In genomic region chr2:121359461-121359860, GRCm38 (mm10) we compare ENCODE assay signal across 16 mouse cellular contexts. TPM values are rescaled to one million over a fixed set of nuclear protein-coding genes. Genes with fewer than 3 reads are reported as not detected.
A peak's percentile ranks its signal among the peaks of the same experiment; 100 is the strongest.
DNase-seq lines count a peak whose midpoint lies in the region; ATAC-seq lines count a peak whose summit lies in the region.
"Had no signal": no experiment of that assay in that cellular context is flagged by ENCODE, and none has a peak within 500 bp of the region (broad histone marks: within the 10 kb centered on the region; RNA-seq: fewer than 3 reads in every experiment).

No protein-coding gene starts in this region.

- 48% methylated on average over 4 of the region's 4 CpGs for WGBS in midbrain, embryonic 16.5 days

- peaks cover 10% of the 10 kb centered on the region; the same call in 1 of the 2 replicates for H3K27me3 ChIP-seq in midbrain, embryonic 16.5 days (ENCODE audit: control insufficient read depth, insufficient read depth, low read depth, low read length)

- peaks cover 5% of the 10 kb centered on the region for H3K36me3 ChIP-seq in midbrain, embryonic 16.5 days (ENCODE audit: control insufficient read depth, insufficient read depth, low read length)
- H3K36me3 ChIP-seq: embryonic facial prominence, embryonic 15.5 days; limb, embryonic 12.5 days had no signal

- no peaks in the 10 kb centered on the region for H3K9me3 ChIP-seq in midbrain, embryonic 16.5 days (replicated peaks; ENCODE audit: control insufficient read depth, low read length, poor library complexity, severe bottlenecking)
- H3K9me3 ChIP-seq: embryonic facial prominence, embryonic 15.5 days; limb, embryonic 12.5 days had no signal

- no peak overlapping the region for H3K27ac ChIP-seq in midbrain, embryonic 16.5 days (ENCODE audit: low read length)
- H3K27ac ChIP-seq: embryonic facial prominence, embryonic 15.5 days; limb, embryonic 12.5 days had no signal

- H3K4me1 ChIP-seq in midbrain, embryonic 16.5 days (ENCODE audit: control insufficient read depth, insufficient read depth, low read length): peaks cover 15% of the 10 kb centered on the region

- H3K9ac ChIP-seq in midbrain, embryonic 16.5 days (ENCODE audit: low read depth, low read length): peak overlapping the region; percentile 78; the same call in 1 of the 2 replicates
- H3K9ac ChIP-seq: embryonic facial prominence, embryonic 15.5 days; limb, embryonic 12.5 days had no signal

- peak; percentile 34 to 43 for DNase-seq in cerebellum, adult 18-20 months
- DNase-seq in retina, postnatal 1 day: peak; percentile 21
- DNase-seq in retina, embryonic 14.5 days (ENCODE audit: low spot score): no peak
- no peak for DNase-seq in embryo, embryonic 9.5 days (ENCODE audit: extremely low spot score)
- no peak for DNase-seq in urinary bladder, postnatal 14 days (ENCODE audit: low spot score)
- DNase-seq in layer of hippocampus, adult 11-12 months (ENCODE audit: low spot score): no peak
- DNase-seq: adrenal gland, postnatal 25 days; heart, adult 18-20 months; kidney, adult 18-20 months; lung, postnatal 36 days had no signal

- peak overlapping the region; percentile 50 for H3K4me3 ChIP-seq in midbrain, embryonic 16.5 days (ENCODE audit: low read depth, low read length)

- H3K4me2 ChIP-seq in midbrain, embryonic 16.5 days (ENCODE audit: low read length): peak overlapping the region; percentile 62

- ATAC-seq in cerebellum, adult (ENCODE audit: insufficient number of reproducible peaks, low FRiP score, low TSS enrichment): no peak
- no peak for ATAC-seq in midbrain, embryonic 16.5 days

RNA-seq across cellular contexts. Expression of gene Ckmt1, which starts 1.9 kb away (rescaled TPM):
- 79.9 and 108 TPM in 2 replicates for polyA plus RNA-seq in midbrain, embryonic 16.5 days (2015; fragmentation: Nextera tagmentation; extraction: Ambion mirVana)

RNA-seq across cellular contexts. Expression of gene Ppip5k1, which starts 4.3 kb away (rescaled TPM):
- polyA plus RNA-seq in midbrain, embryonic 16.5 days (2015; fragmentation: Nextera tagmentation; extraction: Ambion mirVana): 23.3 and 24.5 TPM in 2 replicates

RNA-seq across cellular contexts. Expression of gene Strc, which starts 27.5 kb away (rescaled TPM):
- 0.03 and 0.04 TPM in 2 replicates for polyA plus RNA-seq in midbrain, embryonic 16.5 days (2015; fragmentation: Nextera tagmentation; extraction: Ambion mirVana)
- polyA plus RNA-seq: heart, postnatal 0 days; limb, embryonic 12.5 days; liver, embryonic 16.5 days had no signal

RNA-seq across cellular contexts. Expression of gene Pdia3, which starts 54.1 kb away (rescaled TPM):
- 377 and 397 TPM in 2 replicates for polyA plus RNA-seq in midbrain, embryonic 16.5 days (2015; fragmentation: Nextera tagmentation; extraction: Ambion mirVana)

RNA-seq across cellular contexts. Expression of gene Catsper2, which starts 54.1 kb away (rescaled TPM):
- polyA plus RNA-seq in midbrain, embryonic 16.5 days (2015; fragmentation: Nextera tagmentation; extraction: Ambion mirVana): 4.1 and 6.0 TPM in 2 replicates

Comparison
In these comparisons a context has a peak if more than half of its experiments do, and no peak if none do; other contexts are left out.
1. DNase-seq: peak in cerebellum, adult 18-20 months (2 of 2) and retina, postnatal 1 day (single experiment); none in retina, embryonic 14.5 days (single experiment), embryo, embryonic 9.5 days (single experiment), urinary bladder, postnatal 14 days (single experiment) and layer of hippocampus, adult 11-12 months (single experiment).